Mouse (Mus musculus): ENCODE data around the gene Faim.
A peak's percentile ranks its signal among the peaks of the same experiment; 100 is the strongest.

Gene Faim

GRCm38 (mm10) chr9:98985800-98986475 lies at the start of gene Faim:
Gene Faim (plus strand): TSS chr9:98986373.
- DNase-seq (ENCODE audit: low read depth, low spot score): peak; percentile 98

GRCm38 (mm10) chr9:98939290-98939689 lies 46.9 kb upstream of the Faim start:
- DNase-seq (ENCODE audit: low read depth, low spot score): peak; percentile 40

- peak; percentile 42 for DNase-seq (ENCODE audit: low read depth, low spot score)
Measured at GRCm38 (mm10) chr9:98952171-98953050, 33.8 kb upstream of the Faim start.

DNA sequence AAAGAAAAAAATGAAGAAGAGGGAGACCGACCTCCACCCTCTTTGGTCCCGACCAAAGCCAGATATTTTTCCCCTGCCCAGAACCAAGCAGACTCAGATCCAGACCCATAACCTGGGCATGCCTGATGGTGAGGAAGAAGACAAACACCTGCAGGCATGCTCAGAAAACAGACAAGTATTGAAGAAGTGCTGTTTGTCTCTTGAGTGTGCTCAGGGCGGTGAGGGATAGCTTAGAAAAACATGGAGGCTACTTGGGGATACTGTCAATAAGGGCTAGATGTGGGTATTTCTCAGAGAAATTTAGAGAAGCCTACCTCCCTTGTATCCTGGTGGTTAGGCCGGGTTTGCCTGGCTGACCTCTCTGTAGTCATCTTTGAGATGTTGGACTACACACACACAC lies 32.9 kb upstream of the Faim start:
- DNase-seq (ENCODE audit: low read depth, low spot score): no peak

DNA sequence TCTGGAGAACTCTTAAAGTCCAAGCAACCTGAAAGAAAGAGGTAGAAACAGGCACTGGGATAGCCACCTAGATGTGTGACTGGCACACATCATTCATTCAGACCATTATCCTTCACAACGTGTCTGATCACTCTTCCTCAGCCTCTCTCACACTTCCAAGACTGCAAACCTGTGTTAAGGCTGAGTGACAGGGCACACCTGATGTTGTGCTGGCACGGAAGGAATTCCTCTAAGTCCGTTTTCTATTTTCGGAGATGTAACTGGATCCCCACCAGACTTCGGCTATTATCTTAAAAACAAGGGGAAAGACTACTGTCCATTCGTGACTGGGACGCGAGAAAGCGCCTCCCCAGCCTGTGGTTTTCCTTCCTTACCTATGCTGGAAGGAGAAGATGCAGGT lies 32.3 kb upstream of the Faim start:
- no peak for DNase-seq (ENCODE audit: low read depth, low spot score)

GRCm38 (mm10) chr9:98954391-98955102 lies 31.6 kb upstream of the Faim start:
- peak; percentile 55 for DNase-seq (ENCODE audit: low read depth, low spot score)

GRCm38 (mm10) chr9:98955103-98955715 lies 31.0 kb upstream of the Faim start, which contains the start of gene Foxl2:
Gene Foxl2 (plus strand): TSS chr9:98955288.
- DNase-seq (ENCODE audit: low read depth, low spot score): peak; percentile 48

GRCm38 (mm10) chr9:98955716-98956224 lies 30.4 kb upstream of the Faim start:
- peak; percentile 48 for DNase-seq (ENCODE audit: low read depth, low spot score)

DNA sequence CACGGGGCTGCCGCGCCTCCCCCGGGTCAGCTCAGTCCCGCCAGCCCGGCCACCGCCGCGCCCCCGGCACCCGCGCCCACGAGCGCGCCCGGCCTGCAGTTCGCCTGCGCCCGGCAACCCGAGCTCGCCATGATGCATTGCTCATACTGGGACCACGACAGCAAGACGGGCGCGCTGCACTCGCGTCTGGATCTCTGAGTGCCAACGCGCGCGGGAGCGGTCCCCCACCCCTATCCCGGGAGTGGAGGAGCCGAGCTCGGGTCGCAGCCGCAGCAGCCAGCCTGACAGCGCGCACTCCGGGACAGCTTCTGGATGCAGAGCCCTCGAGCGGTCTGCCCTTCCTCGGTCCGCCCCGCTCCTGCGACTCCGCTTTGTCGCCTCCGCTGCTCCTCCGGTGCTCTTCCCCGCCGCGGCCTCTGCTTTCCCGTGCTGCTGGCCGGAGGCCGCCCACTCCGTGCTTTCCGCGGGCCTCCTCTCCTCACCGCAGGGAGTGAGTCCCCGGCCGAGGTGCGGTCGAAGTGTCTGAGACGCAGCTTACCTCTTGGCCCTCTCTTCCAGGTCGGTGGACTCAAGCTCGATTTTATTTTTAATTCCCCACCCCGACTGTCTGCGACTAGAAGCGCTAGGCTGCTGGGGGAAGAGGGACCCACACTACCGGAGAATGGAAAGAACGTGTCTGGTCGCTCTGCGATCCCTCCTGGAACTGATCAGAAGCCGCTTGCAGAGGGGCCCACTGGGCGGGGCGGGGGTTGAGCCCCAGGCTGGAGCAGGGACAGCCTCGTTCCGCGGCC lies 29.4 kb upstream of the Faim start:
- peak; percentile 70 for DNase-seq (ENCODE audit: low read depth, low spot score)

DNA sequence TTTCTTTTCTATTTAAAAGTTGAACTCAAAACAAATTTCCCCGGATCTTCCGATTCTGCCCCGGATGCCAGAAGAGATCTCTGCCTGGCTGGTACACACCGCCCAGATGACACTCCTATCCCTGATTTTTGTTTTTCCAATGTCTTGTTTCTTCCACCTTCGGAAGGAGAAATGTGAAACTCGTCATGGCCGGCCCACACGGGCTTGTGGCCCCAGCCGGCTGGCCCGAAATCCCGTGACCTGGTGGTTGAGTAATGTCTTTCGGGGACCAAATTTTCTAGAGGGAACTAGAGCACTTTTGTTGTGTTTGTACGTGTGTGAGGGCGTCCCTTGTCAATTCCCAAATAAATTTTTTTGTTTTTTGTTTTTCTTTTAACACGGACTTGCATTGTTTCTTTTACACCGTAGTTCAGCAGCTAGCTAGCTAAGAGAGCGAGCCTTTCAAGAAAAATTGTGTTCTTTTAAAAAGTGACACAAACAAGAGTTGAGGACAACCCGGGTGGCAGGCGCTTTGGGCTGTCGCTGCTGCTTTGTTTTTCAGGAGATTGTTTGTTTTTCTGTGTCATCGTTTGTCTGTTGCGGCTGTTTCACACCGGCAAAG lies 28.3 kb upstream of the Faim start:
- DNase-seq (ENCODE audit: low read depth, low spot score): no peak

GRCm38 (mm10) chr9:98958628-98959027 lies 27.5 kb upstream of the Faim start:
- DNase-seq (ENCODE audit: low read depth, low spot score): no peak

- DNase-seq (ENCODE audit: low read depth, low spot score): no peak
Measured at GRCm38 (mm10) chr9:98959851-98960250, 26.3 kb upstream of the Faim start.

DNA sequence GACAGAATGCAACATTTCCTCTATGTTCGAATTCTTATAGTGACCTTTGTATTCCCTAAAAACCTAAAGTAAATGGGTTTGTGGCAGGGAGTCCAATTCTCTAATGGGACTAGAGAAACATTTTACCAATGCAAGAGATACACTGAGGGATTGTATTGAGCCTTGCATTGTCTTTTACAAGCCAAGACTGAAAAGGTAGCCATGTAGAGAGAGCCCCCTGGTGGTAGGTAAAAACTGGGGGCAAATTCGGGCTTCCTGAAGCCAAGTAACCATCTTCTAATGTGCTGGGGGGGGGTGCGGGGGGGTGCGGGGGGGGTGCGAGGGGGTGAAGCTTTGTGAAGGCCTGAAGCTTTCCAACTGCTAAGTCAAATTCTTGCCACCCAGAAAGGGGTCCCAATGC lies 25.8 kb upstream of the Faim start:
- DNase-seq (ENCODE audit: low read depth, low spot score): no peak

DNA sequence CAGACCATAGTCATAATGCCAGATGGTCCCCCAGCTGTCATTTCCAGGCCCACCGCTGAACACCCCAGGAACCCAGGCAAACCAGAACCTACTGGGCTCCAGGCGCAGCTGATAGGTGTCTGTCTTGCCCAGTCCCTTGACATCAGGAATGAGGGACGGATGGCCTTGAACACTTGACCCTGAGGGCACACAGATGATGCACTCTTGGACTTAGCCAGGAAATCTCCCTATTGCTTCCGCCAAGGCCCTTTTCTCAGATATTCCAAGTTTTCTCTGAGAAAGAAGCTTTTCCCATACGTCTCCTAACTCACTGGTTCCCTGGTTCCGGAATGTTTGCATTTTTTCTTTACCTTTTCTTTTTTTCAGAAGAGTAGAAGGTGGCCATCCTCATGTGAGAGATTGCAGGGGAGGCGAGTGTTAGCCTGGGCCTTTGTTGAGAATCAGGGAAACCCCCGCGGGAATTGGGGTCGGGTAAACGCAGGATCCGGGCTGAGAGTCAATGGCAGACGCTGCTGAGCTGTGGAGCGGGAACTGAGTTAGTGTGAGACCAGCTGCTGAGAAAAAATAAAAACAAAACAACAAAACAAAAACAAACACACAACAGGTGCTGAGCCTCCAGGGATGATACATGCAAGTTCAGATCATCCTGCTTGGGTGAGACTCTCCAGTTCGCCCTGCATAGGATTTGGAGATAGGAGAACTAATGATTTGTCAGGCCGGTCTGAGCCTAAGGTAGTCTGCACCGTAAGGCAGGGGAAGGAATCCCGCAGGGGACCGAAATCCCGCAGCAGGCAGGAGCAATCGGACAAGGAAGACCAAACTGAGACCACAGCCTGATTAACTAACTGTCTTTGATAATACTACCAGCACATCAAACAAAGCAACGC lies 24.3 kb upstream of the Faim start:
- no peak for DNase-seq (ENCODE audit: low read depth, low spot score)

GRCm38 (mm10) chr9:98962478-98963142 lies 23.6 kb upstream of the Faim start:
- DNase-seq (ENCODE audit: low read depth, low spot score): no peak

- DNase-seq (ENCODE audit: low read depth, low spot score): no peak
Measured at GRCm38 (mm10) chr9:98963661-98964060, 22.5 kb upstream of the Faim start.

DNA sequence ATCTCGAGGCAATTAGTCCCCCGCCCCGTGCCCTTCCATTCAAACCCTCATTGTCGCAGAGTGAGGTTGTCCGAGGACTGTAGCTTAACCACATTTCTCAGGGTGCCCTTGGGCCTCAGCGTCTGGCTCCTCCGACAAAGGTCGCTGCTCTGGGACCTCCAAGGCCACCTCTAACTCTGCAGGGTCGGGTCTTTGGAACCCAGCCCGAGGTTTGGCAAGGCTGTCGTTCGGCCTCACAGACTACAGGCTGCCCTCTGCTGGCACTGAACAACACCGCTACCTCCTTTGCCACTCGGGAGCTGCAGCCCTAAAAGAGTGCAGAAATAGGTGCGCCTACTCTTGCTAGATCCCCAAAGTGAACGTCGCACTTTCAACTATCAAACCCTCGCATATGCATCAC lies 21.1 kb upstream of the Faim start:
- DNase-seq (ENCODE audit: low read depth, low spot score): peak; percentile 71

DNA sequence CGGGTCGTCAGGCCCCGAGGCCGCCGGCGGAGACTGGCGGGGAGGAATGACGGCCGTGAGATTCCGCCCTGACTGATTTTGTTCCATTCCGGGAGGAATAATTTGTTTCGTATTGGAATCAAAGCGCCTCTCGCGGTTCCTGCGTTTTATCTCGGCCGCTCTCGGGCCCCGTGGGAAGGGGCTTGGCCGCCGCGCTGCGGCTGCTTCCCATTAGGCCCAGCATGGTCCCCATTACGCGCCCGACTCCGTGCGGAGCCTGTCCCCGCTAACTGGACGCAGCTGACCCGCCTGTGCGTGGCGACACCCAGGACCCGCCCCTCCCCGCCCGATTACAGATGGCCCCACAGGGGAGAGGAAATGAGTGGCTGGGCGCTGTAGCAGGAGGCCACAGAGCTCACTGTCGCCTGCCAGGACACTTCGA lies 13.1 kb upstream of the Faim start:
- no peak for DNase-seq (ENCODE audit: low read depth, low spot score)

- no peak for DNase-seq (ENCODE audit: low read depth, low spot score)
Measured at GRCm38 (mm10) chr9:98973561-98973960, 12.6 kb upstream of the Faim start.

Measured in ES-CJ7 (cell line).